Mouse (Mus musculus) cerebellum, adult (tissue): ENCODE results near the gene Bdh1.
A peak's percentile ranks its signal among the peaks of the same experiment; 100 is the strongest.

Experiments
- ATAC-seq: cut with Nextera tagmentation; 2 replicates; pipeline ENCODE4 v1.9.2; 2017; ENCODE audit warnings: mild to moderate bottlenecking, moderate library complexity, mixed read lengths; ENCODE audit not compliant: insufficient number of reproducible peaks, low FRiP score, low TSS enrichment

Gene Bdh1

GRCm38 (mm10) chr16:31426496-31427126 is 4.5 kb downstream of the Bdh1 start:
- no peak for ATAC-seq

DNA sequence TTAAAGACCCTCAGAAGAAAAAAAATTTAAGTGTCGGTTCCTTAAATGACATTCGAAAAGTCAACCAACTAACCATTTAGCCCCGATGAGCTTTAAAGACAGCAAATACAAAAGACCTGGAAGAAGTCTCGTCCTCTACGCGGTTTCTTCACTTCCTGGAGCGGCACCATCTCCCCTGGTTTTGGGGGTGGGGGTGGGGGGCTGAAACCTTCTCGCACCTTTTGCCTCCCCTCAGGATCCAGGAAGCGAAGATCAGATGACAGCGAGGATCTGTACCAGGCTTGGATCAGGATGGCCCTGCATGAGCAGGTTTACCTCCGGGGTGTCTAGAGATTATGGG is 6.2 kb downstream of the Bdh1 start:
- ATAC-seq, result no peak

- peak; percentile 46; the same call in 1 of the 2 replicates for ATAC-seq
Measured at GRCm38 (mm10) chr16:31428675-31429470, 6.8 kb downstream of the Bdh1 start.

GRCm38 (mm10) chr16:31429471-31430155 is 7.5 kb downstream of the Bdh1 start:
- ATAC-seq, result peak; percentile 89

- no peak for ATAC-seq
Measured at GRCm38 (mm10) chr16:31433466-31434110, 11.5 kb downstream of the Bdh1 start.

- no peak for ATAC-seq
Measured at GRCm38 (mm10) chr16:31435146-31435545, 13.1 kb downstream of the Bdh1 start.

GRCm38 (mm10) chr16:31436085-31436484 is 14.0 kb downstream of the Bdh1 start:
- ATAC-seq, result no peak

DNA sequence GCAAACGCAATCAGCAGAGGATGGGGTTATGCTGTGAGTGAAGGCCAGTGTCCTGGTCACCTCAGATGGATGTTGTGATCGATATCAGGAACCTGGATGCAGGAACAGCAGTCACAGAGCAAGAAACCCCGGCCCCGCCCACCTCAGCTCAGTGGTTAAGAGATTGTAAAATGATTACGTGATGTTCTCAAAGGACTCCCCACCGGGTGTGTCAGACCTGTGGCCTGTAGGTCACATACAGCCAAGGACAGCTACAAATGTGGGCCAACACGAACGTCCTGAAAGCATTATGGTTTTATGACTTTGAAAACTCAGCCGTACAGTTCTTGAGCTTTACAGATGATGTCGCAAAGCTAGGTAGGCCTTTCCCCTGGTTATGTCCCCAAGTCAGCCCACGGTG is 15.3 kb downstream of the Bdh1 start:
- no peak for ATAC-seq

DNA sequence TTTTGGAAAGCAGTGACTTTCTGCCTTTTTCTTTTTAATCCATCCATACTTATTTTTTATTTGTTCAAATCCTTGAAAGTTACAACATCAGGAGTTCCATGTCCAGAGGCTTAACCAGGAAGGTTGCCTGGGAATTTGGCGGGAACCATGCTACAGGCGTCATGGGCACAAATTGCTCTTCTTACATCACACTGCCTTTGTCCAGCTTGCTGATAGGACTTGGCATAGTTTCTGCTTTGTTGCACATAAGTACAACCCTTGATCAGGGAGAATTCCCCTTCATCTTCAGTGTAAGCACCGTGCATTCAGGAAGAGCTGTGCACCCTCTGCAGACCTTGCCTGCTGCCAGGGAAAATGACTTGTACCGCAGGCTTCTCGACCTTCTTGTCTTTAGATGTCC is 17.4 kb downstream of the Bdh1 start:
- ATAC-seq, result no peak

GRCm38 (mm10) chr16:31440046-31440445 is 18.0 kb downstream of the Bdh1 start:
- ATAC-seq, result no peak

DNA sequence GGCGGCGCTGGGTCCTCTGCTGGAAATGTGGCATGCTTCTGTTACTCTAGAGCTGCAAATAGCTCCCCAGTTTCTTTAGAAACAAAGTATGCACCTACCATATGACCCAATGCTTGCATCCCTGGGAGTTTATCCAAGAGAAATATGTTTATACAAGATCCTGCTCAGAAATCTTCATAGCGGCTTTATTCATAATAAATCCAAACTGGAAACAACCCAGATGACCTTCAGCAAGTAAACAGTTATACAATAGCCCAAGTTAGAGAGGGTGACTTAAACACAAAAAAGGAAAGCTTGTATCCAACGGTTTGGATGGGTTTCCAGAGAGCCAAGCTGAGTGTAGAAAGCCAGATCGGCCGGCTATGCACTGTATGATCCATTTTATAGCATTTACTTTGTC is 22.4 kb downstream of the Bdh1 start:
- no peak for ATAC-seq

DNA sequence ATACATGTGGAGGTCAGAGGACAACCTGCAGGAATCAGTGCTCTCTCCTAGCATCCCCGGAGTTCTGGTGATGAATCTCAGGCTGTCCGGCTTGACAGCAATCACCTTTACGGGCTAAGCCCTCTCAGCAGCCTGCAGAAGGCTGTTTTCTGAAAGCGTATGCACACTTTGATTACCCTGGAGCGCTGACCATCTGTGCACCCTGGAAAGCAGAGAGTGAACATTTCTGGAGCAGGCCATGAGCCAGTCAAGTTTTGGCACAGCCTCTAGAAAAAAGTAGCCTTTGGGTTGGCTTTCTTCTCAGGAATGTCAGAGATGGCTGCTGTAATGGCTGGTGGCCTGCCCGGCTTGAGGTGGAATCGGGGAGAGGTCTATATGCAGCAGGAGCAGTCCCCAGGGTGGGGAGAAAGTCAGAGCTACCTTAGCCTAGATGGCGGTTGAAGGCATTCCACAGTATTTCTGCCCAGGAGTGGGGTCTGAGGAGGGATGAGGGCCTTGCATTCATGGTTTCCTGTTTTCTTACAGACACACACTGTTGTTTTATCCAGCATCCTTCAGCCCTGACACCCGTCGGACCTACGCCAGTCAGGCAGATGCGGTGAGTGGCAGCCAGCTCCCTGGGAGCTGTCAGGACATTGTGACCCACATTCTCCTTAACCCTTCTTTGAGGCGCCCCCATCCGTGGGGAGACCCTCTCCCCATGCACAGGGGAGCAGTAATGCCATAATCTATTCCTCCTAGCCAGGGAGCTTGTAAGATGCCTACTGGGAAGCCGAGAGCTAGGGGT is 24.2 kb downstream of the Bdh1 start:
- peak; percentile 73 for ATAC-seq

DNA sequence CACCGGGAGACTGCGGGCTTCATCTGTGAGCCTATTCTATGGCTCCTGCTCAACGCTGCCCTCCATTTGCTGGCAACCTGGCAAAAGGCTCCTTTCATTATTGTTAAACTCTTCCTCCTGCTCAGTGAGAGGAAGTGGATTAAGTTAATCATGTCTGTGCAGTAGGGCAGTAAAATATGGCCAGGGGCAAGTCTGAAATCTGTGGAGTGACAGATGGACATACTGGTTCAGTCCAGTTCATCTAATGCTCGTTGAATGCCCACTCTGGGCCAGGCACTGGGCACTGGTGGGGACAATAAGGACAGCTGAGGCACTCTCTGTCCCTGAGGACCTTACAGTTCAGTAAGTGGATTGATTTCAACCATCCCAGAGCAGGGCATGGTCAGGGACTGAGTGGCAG is 27.9 kb downstream of the Bdh1 start:
- ATAC-seq, result no peak

GRCm38 (mm10) chr16:31451235-31451634 is 29.2 kb downstream of the Bdh1 start:
- no peak for ATAC-seq

GRCm38 (mm10) chr16:31452467-31452866 is 30.4 kb downstream of the Bdh1 start:
- no peak for ATAC-seq

DNA sequence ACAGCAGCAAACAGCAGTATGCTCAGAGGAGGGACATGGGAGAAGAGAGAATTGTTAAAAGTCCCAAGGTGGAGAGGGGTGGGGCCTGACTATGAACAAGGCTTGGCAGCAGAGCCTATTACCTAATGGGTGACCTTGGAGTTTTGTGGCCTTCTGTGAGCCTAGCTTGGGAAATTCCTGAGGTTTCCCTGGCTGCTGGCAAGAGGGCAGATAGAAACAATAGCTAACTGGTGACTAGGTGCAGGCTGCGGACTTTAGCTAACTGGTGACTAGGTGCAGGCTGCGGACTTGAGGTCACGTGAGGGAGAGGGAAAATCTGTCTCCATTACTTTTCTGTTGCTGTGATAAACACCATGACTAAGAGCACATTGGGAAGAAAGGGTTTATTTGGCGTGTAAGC is 31.9 kb downstream of the Bdh1 start:
- no peak for ATAC-seq

DNA sequence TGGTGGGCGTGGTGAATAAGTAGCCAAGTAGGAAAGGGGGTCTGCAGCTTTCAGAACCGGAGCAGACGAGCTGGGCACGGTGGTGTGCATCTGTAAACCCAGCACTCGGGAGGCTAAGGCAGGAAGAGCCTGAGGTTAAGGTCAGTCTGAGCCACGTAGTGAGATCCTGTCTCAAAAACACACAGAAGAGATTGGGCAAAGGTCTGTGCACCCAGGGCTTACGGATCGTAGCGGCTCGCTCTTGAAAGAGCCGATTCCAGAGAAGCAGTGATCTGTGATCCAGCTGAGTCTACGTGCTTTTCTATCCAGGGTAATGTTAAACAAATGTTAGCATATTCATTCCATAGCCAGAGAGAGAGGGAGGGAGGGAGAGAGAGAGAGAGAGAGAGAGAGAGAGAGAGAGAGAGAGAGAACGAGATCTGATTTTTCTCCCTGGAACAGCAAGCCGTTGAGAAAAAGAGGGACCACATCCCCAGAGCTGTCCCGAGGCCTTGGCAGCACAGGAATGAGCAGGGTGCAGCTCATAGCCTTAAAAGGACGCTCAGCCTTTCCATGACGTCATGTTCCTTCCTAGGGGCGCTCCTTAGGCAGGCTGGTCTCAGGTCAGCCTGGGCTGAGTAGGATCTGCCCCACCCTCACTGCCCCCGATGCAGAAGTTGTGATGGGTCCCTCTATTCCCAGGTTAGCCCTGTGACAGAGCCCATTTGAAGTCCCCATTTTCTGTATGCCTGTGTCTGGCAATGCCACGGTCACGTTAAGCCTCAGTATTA is 33.4 kb downstream of the Bdh1 start:
- no peak for ATAC-seq

DNA sequence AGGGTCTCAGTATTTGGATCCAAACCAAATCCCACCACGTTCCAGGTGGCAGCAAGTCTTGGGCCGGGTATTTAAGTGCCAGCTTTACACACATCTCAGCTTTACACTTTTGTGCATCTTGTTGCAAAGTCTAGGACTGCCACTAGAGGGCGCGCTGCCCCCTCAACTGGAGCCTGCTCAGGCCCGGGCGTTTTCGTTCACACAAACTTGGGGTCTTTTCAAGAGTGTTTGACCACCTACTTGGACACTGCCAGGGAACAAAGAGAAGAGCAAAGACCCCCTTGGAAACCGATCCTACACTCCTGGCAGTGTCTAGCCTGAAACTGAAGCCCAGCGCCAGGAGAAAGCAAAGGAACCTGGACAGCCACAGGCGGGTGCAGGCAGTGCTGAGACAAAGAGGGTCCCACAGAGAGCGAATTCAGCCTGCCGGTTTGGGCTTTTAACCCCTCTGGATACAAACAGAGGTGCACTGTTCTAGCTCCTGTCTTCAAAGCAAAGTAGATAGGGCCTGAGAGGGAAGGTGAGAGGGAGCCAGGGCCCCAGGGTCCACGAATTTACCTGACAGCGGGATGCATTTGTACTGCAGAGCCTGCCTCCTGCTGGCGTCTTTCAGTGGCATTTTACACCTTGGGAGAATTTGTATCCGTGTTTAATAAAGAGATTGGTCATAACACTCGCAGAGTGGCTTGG is 36.3 kb downstream of the Bdh1 start:
- no peak for ATAC-seq

DNA sequence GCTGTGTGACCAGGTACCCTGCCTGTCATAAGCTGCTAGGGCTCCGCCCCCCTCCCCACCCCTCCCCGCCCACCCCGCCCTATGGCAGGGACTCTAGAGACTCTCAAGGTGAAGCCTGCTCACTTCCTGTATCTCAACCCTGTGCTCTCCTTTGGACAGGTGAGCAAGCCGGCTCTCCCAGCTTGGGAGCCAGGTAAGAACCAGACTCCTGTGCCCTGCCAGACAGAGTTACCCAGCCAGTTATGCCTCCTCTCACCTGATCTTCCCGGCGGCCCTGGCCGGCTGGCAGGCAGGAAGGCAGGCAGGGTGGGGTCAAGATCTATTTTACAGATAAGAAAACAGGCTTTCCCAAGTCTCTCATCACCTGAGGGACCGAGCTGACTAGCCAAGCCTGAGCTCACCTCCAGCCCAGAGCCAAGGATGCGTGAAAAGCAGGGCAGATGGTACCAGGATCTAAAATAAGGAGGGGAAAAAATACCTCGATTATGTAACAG is 37.9 kb downstream of the Bdh1 start:
- peak; percentile 86 for ATAC-seq
